Mouse (Mus musculus): Measurements from ENCODE around the gene Abcb6. TPM values are rescaled to one million over a fixed set of nuclear protein-coding genes. Genes with fewer than 3 reads are reported as not detected.

Abcb6 gene
- polyA plus RNA-seq (2012; fragmentation: generic; extraction: Trizol), result 10 to 100 TPM in 1 of 2 experiments, 1 to 10 TPM in 1; 8.1 to 19.2 TPM

GRCm38 (mm10) chr1:75180105-75180590 lies at the start of gene Abcb6:
TSS of gene Abcb6 (minus strand) at chr1:75180392.

DNA sequence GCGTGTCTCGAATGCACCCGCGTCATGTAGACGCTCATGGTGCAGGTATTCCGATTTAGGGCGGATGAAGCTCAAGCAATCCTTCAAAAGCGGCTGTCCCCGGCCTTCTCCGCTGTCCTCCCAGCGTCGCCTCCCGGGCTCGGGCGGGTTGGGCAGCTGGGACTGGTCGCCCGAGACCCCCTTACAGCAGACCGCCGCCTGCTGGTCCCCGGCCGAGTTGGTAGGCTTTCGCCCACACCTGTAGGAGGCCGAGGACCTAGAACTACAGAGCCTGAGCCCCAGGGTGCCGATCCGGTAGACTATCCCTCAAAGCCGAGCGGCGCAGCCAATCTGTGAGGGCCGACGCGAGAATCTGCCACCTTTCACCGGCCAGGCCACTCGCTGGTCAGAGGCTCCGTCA lies 39.3 kb upstream of the Abcb6 start, which contains the start of gene Tuba4a:
Gene Tuba4a, minus strand, starts transcription at position 335 of the 400 bp plus-strand sequence.

DNA sequence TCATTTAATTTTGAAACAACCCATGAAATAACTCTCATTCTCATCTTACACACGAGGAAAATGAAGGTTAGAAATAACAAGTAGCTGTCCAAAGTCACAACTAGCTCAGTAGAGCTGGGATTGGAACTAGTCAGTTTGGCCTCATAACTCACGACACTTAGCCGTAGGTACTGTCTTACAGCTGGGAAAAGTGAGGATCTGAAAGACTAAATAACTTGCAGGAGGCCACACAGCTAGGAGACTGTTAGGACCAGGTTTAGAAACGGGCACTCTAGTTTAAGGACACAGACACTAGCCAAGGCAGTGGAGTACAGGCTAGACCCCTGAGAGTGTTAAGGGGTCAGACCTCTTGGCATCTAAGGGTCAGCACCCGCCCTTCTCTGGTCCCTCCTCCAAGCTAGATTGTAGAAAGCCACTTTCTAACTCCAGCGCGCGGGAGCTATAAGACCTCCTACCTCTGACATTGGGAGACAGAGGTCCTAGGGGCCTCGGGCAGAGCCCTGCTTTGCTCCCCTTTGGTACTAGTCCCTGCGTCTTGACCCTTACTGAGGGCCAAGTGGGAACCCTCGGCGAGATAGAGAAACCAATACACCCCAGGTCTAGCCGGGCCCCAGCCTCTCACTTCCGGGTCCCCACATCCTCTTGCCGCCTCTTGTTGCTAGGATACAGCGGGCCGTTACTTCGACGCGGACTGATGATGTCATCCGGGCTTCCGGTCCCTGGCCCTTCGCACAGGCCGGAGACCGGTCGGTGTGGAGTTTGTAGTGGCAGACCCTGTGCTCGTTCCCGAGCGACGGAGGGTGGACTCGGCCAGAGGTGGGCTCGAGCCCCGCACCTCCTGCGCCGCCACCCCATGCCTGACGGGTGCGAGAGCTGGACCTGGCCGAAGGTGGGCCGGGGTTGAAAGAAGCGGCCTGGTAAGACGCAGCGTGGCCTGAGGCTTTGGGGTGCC lies 30.2 kb upstream of the Abcb6 start, which contains the start of the genes Glb1l and Stk16:
Gene Glb1l, minus strand, starts transcription at position 678 of the 952 bp plus-strand sequence.
Gene Stk16, plus strand, starts transcription at position 703 of the 952 bp plus-strand sequence.

GRCm38 (mm10) chr1:75191622-75192402 lies 11.6 kb upstream of the Abcb6 start, which contains the start of the genes Ankzf1 and Atg9a:
TSS of gene Ankzf1 (plus strand) at chr1:75192151.
TSS of gene Atg9a (minus strand) at chr1:75192196.

GRCm38 (mm10) chr1:75168472-75169464 lies 11.4 kb downstream of the Abcb6 start, which contains the start of gene Zfand2b:
TSS of gene Zfand2b (plus strand) at chr1:75168646.

DNA sequence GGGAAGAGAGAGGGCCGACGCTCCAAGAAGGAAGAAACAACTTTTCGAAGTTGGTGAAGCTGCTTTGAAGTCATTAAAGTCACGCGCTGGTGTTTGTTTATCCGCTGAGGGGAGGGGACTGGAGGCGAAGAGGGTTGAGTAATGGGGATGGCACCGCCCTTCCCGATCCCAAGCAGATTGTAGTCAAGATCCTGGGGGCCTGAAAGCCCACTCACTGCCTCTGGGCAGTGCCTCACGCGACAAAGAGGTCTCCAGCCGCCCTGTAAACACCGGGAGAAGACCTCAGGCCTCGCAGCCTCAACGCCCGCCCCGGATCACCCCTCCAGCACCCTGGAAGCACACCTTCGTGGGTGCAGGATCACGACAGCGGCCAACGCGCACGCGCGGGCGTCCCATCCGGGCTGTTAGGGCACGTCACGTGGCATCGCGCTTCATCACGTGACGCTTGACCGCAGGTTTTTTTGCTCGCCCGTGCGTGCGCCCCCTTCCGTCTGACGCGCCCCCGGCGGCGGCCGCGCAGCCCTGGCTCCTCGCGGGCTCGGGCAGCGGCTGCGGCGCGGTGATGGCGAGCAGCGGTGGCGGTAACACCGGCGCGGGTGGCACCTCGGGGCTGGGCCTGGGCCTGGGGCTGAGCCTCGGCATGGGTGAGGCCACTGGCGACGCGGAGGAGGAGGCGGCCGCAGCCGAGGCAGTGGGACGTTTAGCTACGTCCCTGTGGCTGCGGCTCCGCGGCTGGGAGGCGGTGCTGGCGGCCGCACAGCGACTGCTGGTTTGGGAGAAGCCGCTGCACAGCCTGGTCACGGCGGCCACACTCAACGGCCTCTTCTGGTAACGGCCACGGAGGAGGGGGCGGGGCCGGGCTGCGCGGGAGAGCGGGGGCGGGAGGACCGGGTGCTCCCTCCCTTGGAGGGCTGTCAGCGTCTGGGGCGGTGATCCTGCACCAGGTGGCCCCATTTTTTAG lies 37.6 kb downstream of the Abcb6 start, which contains the start of the genes Cnppd1 and Retreg2:
Gene Cnppd1, minus strand, starts transcription at position 411 of the 961 bp plus-strand sequence.
Gene Retreg2, plus strand, starts transcription at position 478 of the 961 bp plus-strand sequence.

DNA sequence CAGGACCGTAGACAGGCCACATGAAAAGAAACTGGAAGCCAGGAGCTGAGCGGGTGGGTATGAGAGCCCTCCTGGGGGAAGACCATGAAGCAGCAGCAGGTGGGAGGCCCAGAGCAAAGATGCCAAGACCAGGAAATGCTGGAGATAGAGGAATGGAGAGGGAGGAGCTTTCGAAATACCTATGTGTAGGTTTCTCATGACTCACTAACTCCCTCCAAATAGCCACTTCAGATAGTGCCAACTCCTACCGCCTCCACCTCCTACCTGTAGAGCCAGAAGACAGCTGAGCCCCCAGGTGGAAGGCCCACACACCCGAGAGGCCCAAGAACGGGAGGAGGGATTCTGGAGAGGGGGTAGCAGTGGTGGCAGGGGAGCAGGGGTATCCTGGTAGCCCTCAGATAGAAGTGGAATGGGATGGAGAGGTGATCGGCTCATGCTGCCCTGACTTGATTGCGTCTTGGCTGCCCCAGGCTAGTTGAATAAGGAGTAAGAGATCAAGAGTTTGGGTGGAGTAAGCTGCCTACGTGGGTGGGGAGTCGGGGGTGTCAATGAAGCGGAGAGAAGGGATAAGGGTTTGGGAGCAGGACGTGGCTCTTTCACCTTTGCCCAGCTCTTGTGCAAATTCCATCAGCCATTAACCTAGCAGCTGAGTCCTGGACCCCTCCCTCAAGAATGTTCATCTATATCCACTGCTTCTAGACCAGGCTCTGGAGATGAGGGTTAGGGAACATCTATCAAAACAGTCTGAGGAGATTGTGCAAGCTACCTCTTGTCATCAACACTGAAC lies 46.6 kb downstream of the Abcb6 start, which contains the start of gene Slc23a3:
Gene Slc23a3, minus strand, starts transcription at position 470 of the 787 bp plus-strand sequence.

DNA sequence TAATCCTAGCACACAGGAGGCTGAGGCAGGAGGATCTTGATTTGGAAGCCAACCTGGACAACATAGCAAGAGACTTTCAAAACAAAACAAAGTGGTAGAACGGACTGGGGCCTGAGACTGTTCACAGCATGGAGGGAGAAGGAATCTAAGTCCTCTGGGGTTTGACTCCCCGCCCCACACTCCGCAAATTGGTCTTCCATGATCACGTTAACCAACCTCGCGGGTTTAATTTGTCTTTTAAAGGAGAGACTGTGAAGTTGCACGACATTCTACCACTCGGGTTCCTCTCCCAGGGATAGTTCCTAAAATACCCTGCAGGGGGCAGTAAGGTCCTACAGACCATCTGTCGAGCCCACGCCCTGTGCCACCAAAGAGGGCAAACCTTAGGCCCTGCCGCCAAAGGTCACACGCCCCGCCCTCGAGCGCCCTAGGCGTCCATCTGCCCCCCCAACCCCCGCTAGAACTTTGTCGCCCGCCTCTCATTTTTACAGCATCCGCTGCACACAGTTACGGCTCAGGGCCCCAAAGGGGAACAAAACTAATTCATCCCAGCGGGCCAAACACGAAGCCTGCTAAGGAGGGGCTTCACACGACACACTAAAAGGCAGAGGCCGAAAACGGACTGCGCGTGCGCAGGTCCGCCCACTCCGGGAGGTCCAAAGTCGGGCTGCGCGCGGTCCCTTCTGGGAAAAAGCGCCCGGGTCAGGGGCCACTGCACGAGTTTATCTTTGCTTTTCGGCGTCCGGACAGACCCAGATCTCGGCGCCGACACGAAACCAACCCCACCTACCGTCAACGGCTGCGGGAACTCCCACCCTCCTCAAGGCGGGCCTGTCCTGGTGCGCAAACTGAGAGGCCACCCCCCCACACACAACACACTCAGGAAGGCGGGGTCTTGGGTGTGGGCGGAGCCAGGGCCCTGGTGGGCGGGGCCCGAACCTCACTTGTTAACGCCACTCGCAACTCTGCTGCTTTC lies 55.6 kb downstream of the Abcb6 start, which contains the start of gene Nhej1:
Gene Nhej1, minus strand, starts transcription at position 855 of the 976 bp plus-strand sequence.

Other genes with a start within 250 kb of the Abcb6 start
- gene Cfap65, start 244.8 kb downstream of the Abcb6 start, polyA plus RNA-seq (2012; fragmentation: generic; extraction: Trizol), result under 1 TPM in 1 of 2 experiments, not detected in 1; 0.01 TPM
- gene Ihh, start 228.7 kb downstream of the Abcb6 start, polyA plus RNA-seq (2012; fragmentation: generic; extraction: Trizol), result under 1 TPM; 0.02 to 0.12 TPM
- gene Nhej1, start 55.2 kb downstream of the Abcb6 start, polyA plus RNA-seq (2012; fragmentation: generic; extraction: Trizol), result 1 to 10 TPM; 6.5 to 6.6 TPM
- gene Slc23a3, start 46.5 kb downstream of the Abcb6 start, polyA plus RNA-seq (2012; fragmentation: generic; extraction: Trizol), result under 1 TPM; 0.01 to 0.46 TPM
- gene Cnppd1, start 37.7 kb downstream of the Abcb6 start, polyA plus RNA-seq (2012; fragmentation: generic; extraction: Trizol), result 10 to 100 TPM; 21.7 to 39.3 TPM
- 10 to 100 TPM; 41.2 to 57.7 TPM for gene Retreg2, start 37.6 kb downstream of the Abcb6 start, polyA plus RNA-seq (2012; fragmentation: generic; extraction: Trizol)
- 10 to 100 TPM; 35.1 to 38.6 TPM for gene Zfand2b, start 11.7 kb downstream of the Abcb6 start, polyA plus RNA-seq (2012; fragmentation: generic; extraction: Trizol)
- 1 to 10 TPM; 3.5 to 6.8 TPM for gene Ankzf1, start 11.8 kb upstream of the Abcb6 start, polyA plus RNA-seq (2012; fragmentation: generic; extraction: Trizol)
- 10 to 100 TPM; 13.1 to 26.6 TPM for gene Atg9a, start 11.8 kb upstream of the Abcb6 start, polyA plus RNA-seq (2012; fragmentation: generic; extraction: Trizol)
- 1 to 10 TPM in 1 of 2 experiments, under 1 TPM in 1; 0.15 to 7.5 TPM for gene Glb1l, start 30.4 kb upstream of the Abcb6 start, polyA plus RNA-seq (2012; fragmentation: generic; extraction: Trizol)
- gene Stk16, start 30.4 kb upstream of the Abcb6 start, polyA plus RNA-seq (2012; fragmentation: generic; extraction: Trizol), result 100 to 1,000 TPM in 1 of 2 experiments, 10 to 100 TPM in 1; 77.1 to 116 TPM
- 100 to 1,000 TPM in 1 of 2 experiments, 1 to 10 TPM in 1; 6.5 to 102 TPM for gene Tuba4a, start 39.5 kb upstream of the Abcb6 start, polyA plus RNA-seq (2012; fragmentation: generic; extraction: Trizol)
- gene A630095N17Rik, start 51.7 kb upstream of the Abcb6 start, polyA plus RNA-seq (2012; fragmentation: generic; extraction: Trizol), result not detected
- 10 to 100 TPM; 17.9 to 34.8 TPM for gene Dnajb2, start 56.0 kb upstream of the Abcb6 start, polyA plus RNA-seq (2012; fragmentation: generic; extraction: Trizol)
- gene Ptprn, start 84.1 kb upstream of the Abcb6 start, polyA plus RNA-seq (2012; fragmentation: generic; extraction: Trizol), result under 1 TPM; 0.26 to 0.82 TPM
- gene Resp18, start 98.0 kb upstream of the Abcb6 start, polyA plus RNA-seq (2012; fragmentation: generic; extraction: Trizol), result not detected
- 100 to 1,000 TPM in 1 of 2 experiments, 10 to 100 TPM in 1; 81.6 to 131 TPM for gene Dnpep, start 137.6 kb upstream of the Abcb6 start, polyA plus RNA-seq (2012; fragmentation: generic; extraction: Trizol)
- gene Des, start 179.9 kb upstream of the Abcb6 start, polyA plus RNA-seq (2012; fragmentation: generic; extraction: Trizol), result 1 to 10 TPM; 1.0 to 1.3 TPM
- gene Speg, start 194.9 kb upstream of the Abcb6 start, polyA plus RNA-seq (2012; fragmentation: generic; extraction: Trizol), result 10 to 100 TPM in 1 of 2 experiments, 1 to 10 TPM in 1; 7.3 to 31.3 TPM

All from C3H10T1/2 (cell line).